Mouse (Mus musculus) ES-Bruce4 (cell line): Measurements from ENCODE around the gene Rfk.

Source experiments
- CTCF ChIP-seq: IDR thresholded peaks from one replicate; pipeline ENCODE4 v1.8.1; 2011; ENCODE audit warnings: low read depth, low read length
- EP300 ChIP-seq: IDR thresholded peaks from 2 replicates; pipeline ENCODE4 v1.6.1; 2011; ENCODE audit warnings: low read depth, low read length; ENCODE audit not compliant: insufficient read depth
- POLR2A ChIP-seq: IDR thresholded peaks from one replicate; pipeline ENCODE4 v1.8.1; 2011; ENCODE audit warnings: low read length; ENCODE audit not compliant: insufficient read depth

DNA sequence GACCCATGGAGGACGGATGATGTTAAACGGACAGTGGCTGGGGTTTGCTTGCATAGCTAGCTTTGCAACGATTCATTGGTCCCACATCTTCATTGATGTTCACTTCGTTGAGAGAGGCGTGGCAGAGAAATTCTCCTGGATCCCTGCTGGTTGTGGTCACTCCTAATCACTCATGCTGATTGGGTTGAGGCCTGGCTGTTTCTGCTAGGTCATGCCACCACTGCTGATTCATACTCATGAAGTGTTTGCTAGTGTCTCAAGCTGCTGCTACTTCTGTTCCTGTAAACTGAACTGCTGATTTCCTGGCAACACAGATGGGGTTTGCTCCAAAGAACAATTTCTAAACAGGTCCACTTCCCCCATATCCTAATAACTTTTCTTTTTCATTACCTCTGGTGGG is 13.0 kb downstream of the Rfk start:
- TF ChIP-seq CTCF (no peak), POLR2A (no peak), EP300 (no peak)
